Mouse (Mus musculus): Measurements from ENCODE around the gene Rdh5. TPM values are rescaled to one million over a fixed set of nuclear protein-coding genes. Genes with fewer than 3 reads are reported as not detected.

The Rdh5 gene
- polyA plus RNA-seq, 1 experiment from 2014 or later: 12.6 TPM

- 94% methylated on average over 4 of the region's 4 CpGs for WGBS
- no peak for ATAC-seq (replicated peaks)
These were observed 9.9 kb downstream of the Rdh5 start for GRCm38 (mm10) chr10:128912791-128913190.

GRCm38 (mm10) chr10:128912268-128912667 is 10.4 kb downstream of the Rdh5 start:
- H3K9me3 ChIP-seq: no peaks in the 10 kb centered on the region
- no peaks in the 10 kb centered on the region for H3K27me3 ChIP-seq
- no peak overlapping the region for H3K4me2 ChIP-seq (replicated peaks)
- peaks cover 16% of the 10 kb centered on the region for H3K4me1 ChIP-seq
- 77% methylated on average over 4 of the region's 4 CpGs for WGBS
- ATAC-seq (replicated peaks): no peak
- 0 out of 2 replicates have a peak, but pooled peaks cover 4% of the 10 kb centered on the region for H3K36me3 ChIP-seq
- no peak overlapping the region for H3K9ac ChIP-seq (replicated peaks)
- H3K4me3 ChIP-seq: no peak overlapping the region
- H3K27ac ChIP-seq (replicated peaks): no peak overlapping the region

More at GRCm38 (mm10) chr10:128912791-128913190, 9.9 kb downstream of the Rdh5 start:
- H3K27ac ChIP-seq (replicated peaks): 0 out of 2 replicates have a peak overlapping the region, but pooled peaks have one; percentile 27
- H3K9me3 ChIP-seq: no peaks in the 10 kb centered on the region
- H3K36me3 ChIP-seq: 0 out of 2 replicates have a peak, but pooled peaks cover 7% of the 10 kb centered on the region
- H3K4me3 ChIP-seq: no peak overlapping the region
- peaks cover 16% of the 10 kb centered on the region for H3K4me1 ChIP-seq
- no peaks in the 10 kb centered on the region for H3K27me3 ChIP-seq
- H3K9ac ChIP-seq (replicated peaks): no peak overlapping the region
- no peak overlapping the region for H3K4me2 ChIP-seq (replicated peaks)

DNA sequence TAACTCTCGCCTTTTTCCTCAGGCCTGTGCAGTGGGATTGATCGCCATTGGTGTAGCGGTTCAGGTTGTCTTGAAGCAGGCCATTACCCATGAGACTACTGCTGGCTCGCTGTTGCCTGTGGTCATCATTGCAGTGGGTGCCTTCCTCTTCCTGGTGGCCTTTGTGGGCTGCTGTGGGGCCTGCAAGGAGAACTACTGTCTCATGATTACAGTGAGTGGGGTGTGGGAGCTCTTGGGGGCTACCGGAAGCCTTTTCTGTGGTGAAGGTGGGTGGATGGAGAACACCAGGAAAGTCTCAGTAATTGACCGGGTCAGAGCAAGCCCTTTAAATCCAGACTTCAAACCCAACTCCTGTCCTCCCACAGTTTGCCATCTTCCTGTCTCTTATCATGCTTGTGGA is 11.3 kb downstream of the Rdh5 start:
- Histone ChIP-seq H3K9ac (replicated peaks) (no peak overlapping the region), H3K9me3 (no peaks in the 10 kb centered on the region), H3K4me3 (no peak overlapping the region), H3K36me3 (no peaks in the 10 kb centered on the region), H3K4me1 (peaks cover 16% of the 10 kb centered on the region), H3K4me2 (replicated peaks) (no peak overlapping the region), H3K27ac (replicated peaks) (no peak overlapping the region), H3K27me3 (no peaks in the 10 kb centered on the region)
- WGBS: 93% methylated on average over 6 of the region's 6 CpGs
- no peak for ATAC-seq (replicated peaks)

DNA sequence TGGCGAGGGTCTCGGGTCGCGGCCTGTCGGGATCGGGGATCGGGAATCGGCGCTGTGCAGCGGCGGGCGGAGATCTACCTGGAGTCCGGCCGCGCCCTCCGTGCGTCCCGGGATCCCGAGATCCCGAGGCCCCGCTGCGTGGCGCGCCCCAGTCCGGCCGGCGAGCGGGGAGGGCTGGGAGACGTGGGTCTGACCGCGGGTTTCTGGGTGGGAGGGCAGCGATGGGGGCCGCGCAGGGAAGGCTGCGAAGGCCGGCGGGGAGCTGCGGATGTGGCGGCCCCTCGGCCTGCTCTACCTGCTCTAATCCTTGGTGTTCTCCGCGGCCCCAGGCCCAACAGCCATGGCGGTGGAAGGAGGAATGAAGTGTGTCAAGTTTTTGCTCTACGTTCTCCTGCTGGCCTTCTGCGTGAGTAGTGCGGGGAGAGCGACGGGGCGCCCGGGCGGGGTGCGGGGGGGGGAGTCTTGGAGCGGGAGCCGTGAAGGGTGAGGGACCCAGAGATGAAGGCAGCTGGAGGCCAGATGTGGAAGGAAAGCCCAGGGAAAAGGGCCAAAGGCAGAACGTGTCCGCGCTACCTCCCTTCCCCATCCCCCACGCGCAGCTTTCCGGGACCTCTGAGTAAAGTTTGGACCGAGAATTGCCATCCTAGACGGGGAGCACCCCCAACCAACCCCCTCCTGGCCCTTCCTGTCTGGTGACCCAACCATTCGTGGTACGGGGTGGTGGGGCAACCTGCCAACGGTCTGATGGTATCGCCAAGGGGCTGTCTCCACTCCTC is 12.4 kb downstream of the Rdh5 start:
- Histone ChIP-seq H3K27ac (replicated peaks) (peak overlapping the region; percentile 42), H3K4me1 (peaks cover 16% of the 10 kb centered on the region), H3K27me3 (no peaks in the 10 kb centered on the region), H3K36me3 (no peaks in the 10 kb centered on the region), H3K9ac (replicated peaks) (peak overlapping the region; percentile 66), H3K4me2 (replicated peaks) (peak overlapping the region; percentile 66), H3K9me3 (no peaks in the 10 kb centered on the region), H3K4me3 (peak overlapping the region; percentile 60)
- 1% methylated on average over 66 of the region's 66 CpGs for WGBS
- ATAC-seq (replicated peaks): peak; percentile 35

DNA sequence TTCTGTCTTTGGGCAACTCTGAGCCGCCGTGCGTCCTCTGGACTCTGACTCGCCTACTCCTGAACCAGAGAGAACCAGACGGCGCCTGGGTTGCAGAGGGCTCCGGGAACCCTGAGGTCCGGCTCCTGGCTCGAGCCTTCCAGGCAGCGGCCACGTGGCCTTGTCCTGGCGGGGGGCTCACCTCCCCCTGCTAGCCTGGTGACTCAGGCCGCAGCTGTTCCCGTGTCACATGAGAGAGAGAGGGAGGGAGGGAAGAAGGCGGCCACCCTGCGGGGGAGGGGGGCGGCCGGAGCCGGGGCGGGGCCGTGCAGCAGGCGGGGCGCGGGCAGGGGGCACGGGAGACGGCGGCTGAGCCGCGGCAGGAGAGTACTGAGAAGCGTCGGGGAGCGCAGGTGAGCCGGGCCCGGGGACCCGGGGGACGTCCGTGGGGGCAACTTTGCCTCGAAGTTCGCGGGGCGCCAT is 13.1 kb downstream of the Rdh5 start:
- H3K36me3 ChIP-seq: no peaks in the 10 kb centered on the region
- WGBS: under 1% methylated on average over 28 of the region's 41 CpGs
- H3K4me2 ChIP-seq (replicated peaks): peak overlapping the region; percentile 66
- peak overlapping the region; percentile 42 for H3K27ac ChIP-seq (replicated peaks)
- no peaks in the 10 kb centered on the region for H3K9me3 ChIP-seq
- H3K9ac ChIP-seq (replicated peaks): peak overlapping the region; percentile 66
- H3K27me3 ChIP-seq: no peaks in the 10 kb centered on the region
- peaks cover 16% of the 10 kb centered on the region for H3K4me1 ChIP-seq
- peak overlapping the region; percentile 60 for H3K4me3 ChIP-seq
- peak; percentile 59 for ATAC-seq (replicated peaks)

DNA sequence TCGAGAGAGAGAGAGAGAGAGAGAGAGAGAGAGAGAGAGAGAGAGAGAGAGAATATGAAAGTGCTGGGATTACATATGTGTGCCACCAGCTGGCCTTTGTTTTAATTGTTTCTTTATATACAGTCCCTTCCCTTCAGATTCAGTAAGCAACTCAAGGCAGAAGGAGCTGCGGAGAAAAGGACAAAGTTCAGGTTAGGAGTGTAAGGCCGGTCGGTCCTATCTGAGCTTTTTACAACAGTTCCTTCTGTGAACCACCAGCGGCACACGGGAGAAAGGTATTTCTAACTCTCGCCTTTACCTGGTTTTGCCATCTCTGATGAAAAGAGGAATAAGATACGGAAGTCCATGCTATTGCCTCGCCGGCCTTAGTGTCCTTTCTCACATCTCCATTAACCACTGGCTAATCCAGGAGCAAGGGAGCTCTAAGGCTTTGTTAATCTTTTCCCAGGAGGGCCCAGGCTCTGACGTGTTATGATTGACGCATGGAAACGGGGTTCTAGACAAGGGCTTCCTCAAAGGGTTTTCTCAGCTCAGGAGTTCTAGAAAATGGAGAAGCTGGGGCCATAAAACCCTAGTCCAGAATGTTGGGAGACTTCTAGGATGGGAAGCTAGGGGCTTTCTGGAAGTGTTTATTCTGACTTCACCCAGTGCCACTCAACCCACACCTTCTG is 13.8 kb downstream of the Rdh5 start:
- Histone ChIP-seq H3K4me2 (replicated peaks) (peak overlapping the region; percentile 66), H3K36me3 (no peaks in the 10 kb centered on the region), H3K27me3 (no peaks in the 10 kb centered on the region), H3K9me3 (no peaks in the 10 kb centered on the region), H3K4me3 (peak overlapping the region; percentile 60), H3K4me1 (peaks cover 16% of the 10 kb centered on the region), H3K9ac (replicated peaks) (peak overlapping the region; percentile 66; the same call in 1 of the 2 replicates), H3K27ac (replicated peaks) (no peak overlapping the region)
- WGBS: 61% methylated on average over 13 of the region's 13 CpGs
- ATAC-seq (replicated peaks): no peak

GRCm38 (mm10) chr10:128904812-128905211 is 17.9 kb downstream of the Rdh5 start:
- no peak overlapping the region for H3K9ac ChIP-seq (replicated peaks)
- H3K4me2 ChIP-seq (replicated peaks): no peak overlapping the region
- H3K4me1 ChIP-seq: peaks cover 6% of the 10 kb centered on the region; the same call in 1 of the 2 replicates
- 76% methylated on average over 5 of the region's 5 CpGs for WGBS
- no peak for ATAC-seq (replicated peaks)
- H3K27me3 ChIP-seq: no peaks in the 10 kb centered on the region
- no peaks in the 10 kb centered on the region for H3K36me3 ChIP-seq
- no peak overlapping the region for H3K27ac ChIP-seq (replicated peaks)
- no peaks in the 10 kb centered on the region for H3K9me3 ChIP-seq
- no peak overlapping the region for H3K4me3 ChIP-seq

GRCm38 (mm10) chr10:128902409-128902988 is 20.2 kb downstream of the Rdh5 start:
- no peaks in the 10 kb centered on the region for H3K27me3 ChIP-seq
- no peaks in the 10 kb centered on the region for H3K9me3 ChIP-seq
- H3K36me3 ChIP-seq: no peaks in the 10 kb centered on the region
- H3K4me1 ChIP-seq: no peaks in the 10 kb centered on the region
- WGBS: 84% methylated on average over 3 of the region's 3 CpGs
- H3K4me3 ChIP-seq: no peak overlapping the region
- no peak for ATAC-seq (replicated peaks)
- no peak overlapping the region for H3K4me2 ChIP-seq (replicated peaks)
- no peak overlapping the region for H3K27ac ChIP-seq (replicated peaks)
- H3K9ac ChIP-seq (replicated peaks): no peak overlapping the region

- Histone ChIP-seq H3K9ac (replicated peaks) (no peak overlapping the region), H3K36me3 (no peaks in the 10 kb centered on the region), H3K9me3 (no peaks in the 10 kb centered on the region), H3K27me3 (0 out of 2 replicates have a peak, but pooled peaks cover 2% of the 10 kb centered on the region), H3K4me2 (replicated peaks) (no peak overlapping the region), H3K4me1 (peaks cover 8% of the 10 kb centered on the region), H3K4me3 (no peak overlapping the region), H3K27ac (replicated peaks) (no peak overlapping the region)
- WGBS: 88% methylated on average over 1 of the region's 1 CpGs
- no peak for ATAC-seq (replicated peaks)
These were observed 21.3 kb downstream of the Rdh5 start for GRCm38 (mm10) chr10:128901409-128901808.

DNA sequence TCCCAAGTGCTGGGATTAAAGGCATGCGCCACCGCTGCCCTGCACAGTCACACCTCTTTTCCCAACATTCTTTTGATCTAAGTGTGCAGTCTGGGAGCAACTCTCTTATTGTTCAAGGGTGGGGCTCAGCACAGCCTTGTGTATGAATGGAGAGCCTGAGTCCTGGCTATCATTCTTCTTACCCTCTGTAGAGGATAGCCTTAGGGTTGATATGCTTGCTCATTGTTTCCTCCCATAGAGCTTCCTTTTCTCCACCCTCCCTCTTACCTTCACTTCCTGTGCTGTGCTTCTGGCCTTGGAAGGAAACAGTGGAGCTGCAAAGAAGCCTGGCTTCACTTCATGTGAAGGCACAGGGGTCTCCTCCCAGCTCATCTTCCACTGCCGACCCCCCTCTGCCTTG is 22.0 kb downstream of the Rdh5 start, which contains the start of gene Cd63:
Gene Cd63 (plus strand): TSS at position 292 of the 400 bp plus-strand sequence.
- Histone ChIP-seq H3K36me3 (no peaks in the 10 kb centered on the region), H3K4me3 (no peak within 1 kb of the TSS), H3K9ac (replicated peaks) (no peak within 1 kb of the TSS), H3K4me2 (replicated peaks) (no peak within 1 kb of the TSS), H3K27me3 (0 out of 2 replicates have a peak, but pooled peaks cover 6% of the 10 kb centered on the region), H3K27ac (replicated peaks) (no peak within 1 kb of the TSS), H3K9me3 (no peaks in the 10 kb centered on the region), H3K4me1 (peaks cover 15% of the 10 kb centered on the region)
- WGBS: 80% methylated on average over 3 of the region's 3 CpGs
- no peak for ATAC-seq (replicated peaks)

- Histone ChIP-seq H3K4me2 (replicated peaks) (no peak overlapping the region), H3K27me3 (0 out of 2 replicates have a peak, but pooled peaks cover 6% of the 10 kb centered on the region)
- no peak for ATAC-seq (replicated peaks)
These were observed 22.8 kb downstream of the Rdh5 start for GRCm38 (mm10) chr10:128899759-128900490.

More at GRCm38 (mm10) chr10:128899759-128900490, 22.8 kb downstream of the Rdh5 start:
- 85% methylated on average over 6 of the region's 6 CpGs for WGBS
- Histone ChIP-seq H3K36me3 (no peaks in the 10 kb centered on the region), H3K9me3 (no peaks in the 10 kb centered on the region), H3K4me1 (peaks cover 16% of the 10 kb centered on the region), H3K4me3 (no peak overlapping the region), H3K27ac (replicated peaks) (no peak overlapping the region), H3K9ac (replicated peaks) (no peak overlapping the region)
